Mouse (Mus musculus) cerebellum, adult 11 months (tissue): Measurements from ENCODE around the gene Krt19.

Experiments used
- DNase-seq: peaks from one replicate; pipeline ENCODE4 v3.0.0; 2022

Gene Krt19

GRCm38 (mm10) chr11:100135731-100136130 lies 12.7 kb downstream of the Krt19 start, which contains the start of gene Krt15:
Krt15 (minus strand) TSS chr11:100135928.
- no peak for DNase-seq

- DNase-seq, result no peak
Observed at GRCm38 (mm10) chr11:100124901-100125300, 23.6 kb downstream of the Krt19 start.

- DNase-seq, result no peak
Observed at GRCm38 (mm10) chr11:100121466-100121865, 27.0 kb downstream of the Krt19 start, which contains the start of gene Krt13. Krt13 (minus strand) TSS chr11:100121566.

- DNase-seq, result no peak
Observed at GRCm38 (mm10) chr11:100120331-100120730, 28.1 kb downstream of the Krt19 start.

GRCm38 (mm10) chr11:100113742-100114029 lies 34.8 kb downstream of the Krt19 start:
- no peak for DNase-seq

GRCm38 (mm10) chr11:100112935-100113741 lies 35.3 kb downstream of the Krt19 start:
- DNase-seq, result no peak

- no peak for DNase-seq
Observed at GRCm38 (mm10) chr11:100105576-100106122, 42.8 kb downstream of the Krt19 start, which contains the start of gene Krt36. Krt36 (minus strand) TSS chr11:100105626.

- no peak for DNase-seq
Observed at GRCm38 (mm10) chr11:100102693-100103429, 45.6 kb downstream of the Krt19 start.

- DNase-seq, result no peak
Observed at GRCm38 (mm10) chr11:100100391-100100790, 48.1 kb downstream of the Krt19 start.

- DNase-seq, result no peak
Observed at GRCm38 (mm10) chr11:100097819-100098218, 50.6 kb downstream of the Krt19 start.

- no peak for DNase-seq
Observed at GRCm38 (mm10) chr11:100096141-100096540, 52.3 kb downstream of the Krt19 start, which contains the start of gene Krt35. Krt35 (minus strand) TSS chr11:100096241.
